Mouse (Mus musculus) naive thymus-derived CD4-positive, alpha-beta T cell, adult 2 months (primary cell): ENCODE measurements around the gene Pkig.

Experiments used
- DNase-seq: peaks from one replicate; pipeline ENCODE4 v3.0.0-alpha.2; 2011; ENCODE audit warnings: low read depth

Gene Pkig

GRCm38 (mm10) chr2:163756723-163757122 is 98.5 kb downstream of the Pkig start:
- no peak for DNase-seq

GRCm38 (mm10) chr2:163758146-163758545 is 100.0 kb downstream of the Pkig start:
- no peak for DNase-seq

GRCm38 (mm10) chr2:163760589-163760988 is 102.4 kb downstream of the Pkig start:
- no peak for DNase-seq

DNA sequence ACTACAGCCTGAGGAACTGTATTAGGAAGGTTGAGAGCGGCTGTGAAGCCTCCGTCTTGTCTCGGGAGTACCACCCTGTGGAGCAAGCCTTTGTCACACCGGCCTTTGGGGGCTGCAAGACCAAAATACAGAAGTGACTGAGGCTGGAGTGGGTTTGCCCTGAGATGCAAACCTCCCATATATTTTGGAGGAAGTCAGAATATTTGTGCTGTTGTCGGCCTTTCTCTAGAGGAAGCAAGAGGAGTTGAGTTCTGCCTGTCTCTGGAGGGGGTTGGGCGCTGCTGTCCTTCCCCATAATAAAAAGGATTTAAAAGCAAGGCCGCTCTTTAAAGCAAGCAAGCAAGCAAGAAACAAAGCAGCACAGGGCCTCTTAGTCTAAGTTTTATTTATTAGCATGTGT is 103.2 kb downstream of the Pkig start:
- no peak for DNase-seq

DNA sequence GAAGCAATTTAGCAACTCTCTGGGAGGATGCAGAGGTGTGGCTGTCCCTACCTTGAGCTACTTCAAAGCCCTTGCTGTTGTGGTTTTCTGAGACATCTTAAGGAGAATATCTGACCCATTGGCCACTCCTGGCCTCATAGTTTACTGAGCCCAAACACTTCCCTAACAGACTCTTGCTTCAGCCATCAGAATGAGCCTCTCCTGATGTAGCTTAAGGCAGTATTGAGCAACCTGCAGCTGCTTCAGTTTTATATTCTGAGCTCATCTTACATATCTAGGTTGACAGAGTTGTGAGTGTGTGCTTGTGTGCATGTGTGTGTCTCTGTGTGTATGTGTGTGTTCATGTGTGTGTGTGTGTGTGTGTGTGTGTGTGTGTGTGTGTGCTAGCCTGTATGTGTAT is 108.1 kb downstream of the Pkig start:
- DNase-seq: no peak

DNA sequence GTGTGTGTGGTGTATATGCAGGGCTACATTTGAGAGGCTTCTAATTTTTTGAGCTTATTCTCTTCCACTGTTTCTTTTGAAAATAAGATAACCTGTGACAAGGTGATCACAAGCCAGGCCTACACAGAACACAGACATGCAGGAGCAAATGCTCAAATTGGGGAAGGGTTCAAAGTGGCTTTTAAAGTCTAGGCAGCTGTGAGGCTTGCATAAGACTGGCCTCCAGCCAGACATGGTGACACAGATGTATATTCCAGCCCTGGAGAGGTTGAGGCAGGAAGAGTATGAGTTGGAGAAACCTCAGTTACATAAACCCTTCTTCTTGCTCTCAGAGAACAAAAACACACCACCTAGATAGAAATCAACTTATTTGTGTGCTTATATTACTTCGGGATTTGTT is 108.7 kb downstream of the Pkig start:
- DNase-seq: no peak

DNA sequence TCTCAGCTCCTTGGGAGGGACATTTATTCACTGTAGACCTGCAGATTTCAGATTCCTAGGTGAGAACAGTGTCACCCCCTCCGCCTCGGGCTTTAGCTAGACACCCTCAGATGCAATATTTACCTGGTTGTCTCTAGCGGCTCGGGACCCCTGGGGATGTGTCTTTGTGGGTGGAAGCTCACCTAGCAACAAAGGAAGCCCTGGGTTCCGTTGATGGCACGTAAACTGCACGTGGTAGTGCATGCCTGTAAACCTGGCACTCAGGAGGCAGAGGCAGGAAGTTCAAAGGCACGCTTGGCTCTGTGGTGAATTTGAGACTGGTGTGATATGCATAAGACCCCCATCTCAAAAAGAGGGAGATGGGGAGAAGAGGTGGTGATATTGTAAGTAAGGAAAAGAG is 112.5 kb downstream of the Pkig start:
- DNase-seq: no peak
